Mouse (Mus musculus) 3134 (cell line): ENCODE results near the gene Retn.

Experiments
- DNase-seq: peaks from one replicate; pipeline ENCODE4 v3.0.0-alpha.2; 2011; ENCODE audit warnings: low spot score; ENCODE audit not compliant: insufficient read length; ENCODE audit errors: extremely low read depth

Gene Retn

GRCm38 (mm10) chr8:3655526-3655925 is at the start of gene Retn:
Gene Retn, plus strand, starts transcription at chr8:3655770.
- DNase-seq = no peak

DNA sequence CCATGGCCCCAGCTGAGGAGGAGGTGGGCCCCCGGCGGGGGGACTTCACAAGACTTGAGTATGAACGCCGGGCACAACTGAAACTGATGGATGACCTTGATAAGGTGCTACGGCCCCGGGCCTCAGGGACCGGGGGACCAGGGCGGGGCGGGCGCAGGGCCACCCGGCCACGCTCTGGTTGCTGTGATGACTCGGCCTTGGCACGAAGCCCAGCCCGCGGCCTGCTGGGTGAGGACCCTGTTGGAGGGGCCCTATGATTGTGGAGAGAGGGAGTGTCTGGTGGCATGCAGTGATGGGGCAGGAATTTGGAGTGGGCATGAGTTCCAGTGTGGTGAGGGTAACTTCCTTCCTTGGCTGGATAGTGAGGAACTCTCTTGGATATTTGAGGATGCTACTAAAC is 49.0 kb upstream of the Retn start:
- DNase-seq = peak; percentile 73

GRCm38 (mm10) chr8:3607822-3608221 is 47.7 kb upstream of the Retn start:
- no peak for DNase-seq

DNA sequence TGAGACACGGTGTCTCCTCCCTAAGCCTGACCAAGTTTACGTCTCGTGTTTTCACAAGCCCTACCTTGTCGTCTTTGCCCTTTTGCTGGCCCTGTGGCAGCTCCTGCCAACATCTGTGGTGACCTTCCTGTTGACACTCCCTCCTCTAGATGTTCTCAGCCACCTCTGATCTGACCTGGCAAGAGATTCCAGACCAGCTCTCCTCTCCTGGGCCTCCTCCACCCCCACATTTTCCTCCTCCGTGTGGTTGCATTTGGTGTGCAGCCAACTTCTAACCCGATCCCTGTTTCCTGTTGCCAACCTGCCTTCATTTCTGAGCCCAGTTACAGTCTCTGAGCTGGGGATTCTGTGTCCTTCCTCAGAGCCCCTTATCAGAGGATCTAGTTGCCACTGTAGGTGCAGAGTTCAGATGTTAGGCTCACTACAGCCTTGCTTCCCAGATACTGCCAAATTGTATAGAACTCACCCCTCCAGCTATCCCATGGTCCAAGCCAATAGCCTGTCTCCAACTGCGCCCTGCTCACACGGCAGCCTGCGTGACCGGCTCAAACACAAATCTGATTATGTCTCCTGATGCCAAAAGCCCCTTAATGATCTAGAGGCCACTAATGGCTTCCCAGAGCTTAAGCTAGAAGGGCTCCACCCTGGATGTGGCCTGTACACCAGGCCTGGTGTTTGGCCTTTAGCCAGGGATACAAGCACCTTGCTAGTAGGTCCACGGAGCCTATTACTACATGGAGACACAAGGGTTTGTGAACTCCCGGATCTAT is 46.3 kb upstream of the Retn start:
- DNase-seq = no peak

GRCm38 (mm10) chr8:3609816-3610150 is 45.8 kb upstream of the Retn start:
- DNase-seq = no peak

DNA sequence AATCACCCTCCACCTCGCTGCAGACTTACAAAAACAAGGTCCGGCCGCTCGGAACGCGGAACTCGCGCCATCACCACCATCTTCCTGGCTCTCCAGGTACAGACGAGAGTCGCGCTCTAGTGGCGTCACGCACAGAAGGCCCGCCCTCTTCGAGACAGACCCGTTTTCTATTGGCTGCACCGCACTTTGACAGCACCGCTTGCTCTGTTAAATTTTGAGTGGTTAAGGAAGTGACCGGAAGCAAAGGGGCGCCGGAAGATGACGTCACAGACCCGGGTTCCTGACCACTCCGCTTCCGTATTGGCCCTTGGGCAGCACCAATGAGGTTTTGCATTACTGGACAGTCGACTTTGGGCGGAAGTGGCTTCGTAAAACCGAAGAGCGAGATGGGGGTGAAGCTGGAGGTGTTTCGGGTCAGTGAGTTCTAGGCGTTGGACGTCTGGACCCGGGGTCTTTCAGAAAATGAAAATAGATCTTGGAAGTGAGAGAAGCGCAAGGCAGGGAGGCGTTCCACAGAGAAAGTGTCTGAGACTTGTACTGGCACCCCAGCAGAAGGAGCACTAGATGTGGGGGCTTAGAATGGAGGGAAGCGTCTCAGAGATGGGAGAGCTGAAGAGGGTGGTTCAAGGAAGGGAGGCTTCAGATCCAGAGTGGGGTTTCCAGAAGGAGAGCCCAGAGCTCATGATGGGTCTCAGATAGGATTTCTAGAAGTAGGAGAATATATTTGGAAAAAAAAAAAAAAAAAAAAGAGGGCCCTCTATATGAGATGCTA is 34.2 kb upstream of the Retn start, which contains the start of the genes Xab2 and Pet100:
Gene Xab2 (minus strand): TSS at position 118 of the 772 bp plus-strand sequence.
Gene Pet100 (plus strand): TSS at position 350 of the 772 bp plus-strand sequence.
- DNase-seq = peak; percentile 97

DNA sequence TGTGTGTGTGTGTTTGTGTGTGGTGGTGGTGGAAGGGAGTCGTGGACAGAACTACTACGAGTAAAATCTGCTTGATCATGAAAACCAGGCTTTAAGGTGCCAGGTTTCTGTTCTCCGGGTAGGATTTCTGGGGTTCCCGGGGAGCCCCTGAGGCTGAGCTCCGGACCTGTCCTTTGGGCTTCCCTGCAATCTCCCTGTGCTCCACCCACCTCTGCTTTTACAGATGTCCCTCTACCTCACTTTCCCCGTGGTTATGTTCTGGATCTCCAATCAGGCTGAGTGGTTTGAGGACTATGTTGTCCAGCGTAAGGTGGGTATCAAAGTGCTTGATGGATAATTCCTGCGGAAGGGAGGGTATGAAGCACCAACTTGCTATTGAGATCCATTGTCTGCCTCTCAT is 33.5 kb upstream of the Retn start:
- no peak for DNase-seq

- no peak for DNase-seq
Measured at GRCm38 (mm10) chr8:3625445-3625844, 30.1 kb upstream of the Retn start, which contains the start of gene Pcp2. Gene Pcp2, minus strand, starts transcription at chr8:3625545.

GRCm38 (mm10) chr8:3626971-3627370 is 28.6 kb upstream of the Retn start:
- DNase-seq = no peak

DNA sequence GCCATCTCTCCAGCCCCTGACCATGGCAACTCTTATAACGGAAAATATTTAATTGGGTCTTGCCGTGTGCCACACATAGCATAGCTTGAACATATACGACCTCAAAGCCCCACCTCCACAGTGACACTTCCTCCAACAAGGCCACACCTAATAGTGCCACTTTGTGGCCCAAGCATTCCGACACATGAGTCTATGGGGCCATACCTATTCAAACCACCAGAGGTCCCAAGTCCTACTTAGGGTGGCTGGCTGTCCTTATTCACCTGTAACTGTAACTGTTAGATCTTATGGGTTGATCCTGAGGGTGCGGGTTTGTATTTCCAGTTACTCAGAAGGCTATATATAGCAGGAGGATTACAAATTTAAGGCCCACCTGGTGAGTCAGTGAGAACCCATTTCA is 27.6 kb upstream of the Retn start:
- DNase-seq = no peak

GRCm38 (mm10) chr8:3630647-3631477 is 24.7 kb upstream of the Retn start, which contains the start of gene Stxbp2:
Gene Stxbp2, plus strand, starts transcription at chr8:3630955.
- DNase-seq = peak; percentile 75

GRCm38 (mm10) chr8:3631478-3631875 is 24.1 kb upstream of the Retn start:
- no peak for DNase-seq

DNA sequence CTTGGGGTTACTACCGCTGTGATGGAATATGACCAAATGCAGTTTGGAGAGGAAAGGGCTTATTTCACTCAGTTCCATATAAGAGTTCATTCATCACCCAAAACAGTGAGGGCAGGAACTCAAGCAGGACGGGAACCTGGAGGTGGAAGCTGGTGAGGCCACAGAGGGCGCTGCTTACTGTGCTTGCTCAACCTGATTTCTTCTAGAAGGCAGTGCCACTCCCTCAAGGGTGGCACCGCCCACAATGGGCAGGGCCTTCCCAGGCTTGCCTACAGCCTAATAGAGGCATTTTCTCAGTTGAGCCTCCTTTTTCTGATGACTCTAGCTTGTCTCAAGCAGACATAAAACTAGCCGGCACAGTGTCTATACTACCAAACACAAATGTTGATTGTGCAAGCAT is 9.8 kb upstream of the Retn start:
- peak; percentile 38 for DNase-seq

GRCm38 (mm10) chr8:3646824-3647531 is 8.6 kb upstream of the Retn start:
- DNase-seq = no peak

GRCm38 (mm10) chr8:3647561-3647960 is 8.0 kb upstream of the Retn start:
- DNase-seq = no peak

GRCm38 (mm10) chr8:3648268-3648667 is 7.3 kb upstream of the Retn start:
- DNase-seq = no peak

DNA sequence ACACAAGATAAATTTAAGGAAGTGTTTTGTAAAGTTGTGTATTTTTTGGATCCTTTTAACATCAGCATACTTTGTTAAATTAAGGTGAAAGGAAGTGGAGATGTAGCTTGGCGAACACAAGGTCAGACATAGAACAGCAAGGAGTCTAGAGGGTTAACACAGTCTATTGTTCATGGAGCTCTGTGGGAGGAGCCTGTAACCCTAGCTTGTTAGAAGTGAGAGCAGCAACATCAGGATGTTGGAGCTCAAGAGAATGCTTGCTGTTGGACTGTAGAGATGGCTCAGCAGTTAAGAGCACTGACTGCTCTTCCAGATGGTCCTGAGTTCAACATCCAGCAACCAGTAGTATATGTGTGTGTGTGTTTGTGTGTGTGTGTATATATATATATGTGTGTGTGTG is 6.6 kb upstream of the Retn start:
- DNase-seq = no peak

- no peak for DNase-seq
Measured at GRCm38 (mm10) chr8:3652845-3653244, 2.7 kb upstream of the Retn start.

DNA sequence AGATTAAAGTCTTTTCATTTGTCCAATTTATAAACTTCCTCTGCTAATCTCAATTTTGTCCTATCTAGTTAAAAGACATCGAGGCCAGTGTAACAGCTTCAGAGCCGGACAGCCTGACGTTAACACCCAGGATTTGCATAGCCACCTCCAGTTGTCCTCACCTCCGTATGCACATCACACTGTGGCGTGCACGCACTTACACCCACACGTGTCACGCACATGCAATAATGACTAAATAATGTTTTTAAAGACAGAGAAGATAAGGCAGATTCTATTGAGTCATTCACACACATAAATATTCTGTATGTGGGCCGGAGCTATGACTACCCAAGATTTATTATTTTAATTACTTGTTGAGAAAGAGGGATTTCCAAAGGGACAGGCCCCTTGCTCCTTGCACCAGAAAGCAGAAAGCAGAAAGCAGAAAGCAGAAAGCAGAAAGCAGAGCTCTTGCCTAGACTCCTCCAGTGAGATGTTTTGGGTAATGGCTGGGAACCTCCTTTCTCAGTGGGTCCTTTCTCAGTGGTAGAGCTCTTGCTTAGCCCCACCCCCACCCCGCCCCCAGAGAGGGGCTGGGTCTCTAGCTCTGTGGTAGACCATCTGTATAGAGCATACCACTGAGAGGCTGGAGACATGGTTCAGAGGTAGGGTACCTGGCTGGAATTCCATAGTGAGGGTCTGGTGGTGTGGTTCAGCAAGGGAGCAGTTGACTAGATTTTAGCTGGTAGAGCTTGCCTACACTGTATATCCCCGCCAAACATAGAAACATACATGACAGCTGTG is 653 bp upstream of the Retn start:
- no peak for DNase-seq
